Mouse (Mus musculus): ENCODE results near the gene Ggta1.

Gene Ggta1

DNA sequence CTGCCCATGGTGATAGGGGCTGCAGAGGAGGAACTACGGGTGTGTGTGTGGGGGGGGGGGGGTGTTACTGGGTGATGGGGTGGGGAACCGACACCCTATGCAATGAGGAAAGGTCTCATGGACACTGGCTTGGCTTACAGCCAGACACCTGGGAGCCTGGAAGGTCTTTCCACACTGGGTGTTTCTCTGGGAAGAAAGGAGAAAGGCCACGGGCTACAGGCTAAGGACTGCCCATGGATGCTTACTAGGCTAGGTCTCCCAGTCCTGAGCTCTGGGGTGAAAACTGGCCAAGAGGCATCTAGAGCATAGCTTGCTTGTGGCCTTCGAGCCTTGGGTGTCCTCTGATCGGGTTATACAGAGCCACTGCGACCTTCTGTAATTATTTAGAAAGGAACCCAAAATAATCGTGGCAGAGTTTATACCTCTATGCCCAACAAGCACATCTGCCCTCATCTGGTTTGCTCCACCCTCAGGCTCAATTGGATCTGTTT, at the start of gene Ggta1:
TSS of gene Ggta1 (minus strand) at position 441 of the 491 bp plus-strand sequence.
- CTCF ChIA-PET: interaction anchor here (1.3 kb wide), 1 partner anchor 33 kb away, joined by 3 read pairs; no protein-coding TSS in a partner anchor

DNA sequence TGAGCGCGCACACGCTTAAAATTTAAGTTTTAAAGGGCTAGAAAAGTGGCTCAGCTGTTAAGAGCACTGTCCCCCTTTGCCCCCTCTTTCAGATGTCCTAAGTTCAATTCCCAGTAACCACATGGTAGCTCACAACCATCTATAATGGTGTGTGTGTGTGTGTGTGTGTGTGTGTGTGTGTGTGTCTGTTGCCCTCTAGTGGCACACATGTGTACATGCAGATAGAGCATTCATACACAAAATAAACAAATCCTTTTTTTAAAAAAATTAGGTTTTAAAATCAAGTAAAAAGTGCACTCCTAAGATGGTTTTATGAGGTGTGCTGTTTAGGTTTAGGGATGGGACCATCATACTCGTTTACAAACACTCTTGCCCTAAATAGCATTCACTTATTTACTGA, 49.2 kb upstream of the Ggta1 start:
- CTCF ChIA-PET: interaction anchor here (0.8 kb wide), 1 partner anchor 20 kb away, joined by 3 read pairs; no protein-coding TSS in a partner anchor

DNA sequence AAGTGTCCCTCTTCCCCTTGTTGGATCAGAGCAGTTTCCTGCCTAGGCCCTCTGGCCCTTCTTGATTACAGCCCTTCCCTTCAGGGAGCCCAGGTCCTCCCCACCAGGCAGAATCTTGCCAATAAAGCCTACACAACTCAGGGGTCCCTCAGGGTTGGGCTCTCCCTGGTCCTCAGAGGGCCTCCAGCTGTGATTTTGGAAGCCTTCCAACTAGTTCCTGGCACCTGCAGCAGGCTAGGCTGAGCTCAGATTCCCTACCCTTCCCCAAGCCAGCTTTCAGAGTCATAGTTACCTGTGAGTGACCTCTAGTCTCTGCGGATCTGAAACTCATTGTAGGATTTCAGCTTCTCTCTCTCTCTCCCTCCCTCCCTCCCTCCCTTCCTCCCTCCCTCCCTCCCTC, 47.9 kb upstream of the Ggta1 start:
- CTCF ChIA-PET: interaction anchor here (0.7 to 1.5 kb wide), 3 partner anchors 73 to 115 kb away, joined by 3 to 17 read pairs (median 6); no protein-coding TSS in a partner anchor

DNA sequence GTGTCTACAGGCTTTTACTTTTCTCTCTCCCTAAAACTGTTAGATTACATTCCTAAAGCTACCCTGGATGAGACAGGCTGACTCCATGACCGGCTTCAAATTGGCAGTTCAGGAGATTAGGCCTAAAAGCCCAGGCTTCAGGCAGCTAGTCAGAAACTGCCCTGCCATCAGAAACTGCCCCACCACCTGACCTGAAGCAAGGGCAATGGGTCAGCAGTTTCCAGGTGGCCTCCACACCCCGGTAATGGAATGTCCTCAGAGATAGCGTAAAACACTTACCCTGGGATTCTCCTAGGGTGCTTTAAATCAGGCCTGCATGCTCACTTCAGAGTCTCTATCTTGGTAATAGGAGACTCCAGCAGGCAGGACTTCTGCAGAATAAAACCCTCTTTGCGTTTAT, 46.9 kb upstream of the Ggta1 start:
- CTCF ChIA-PET: interaction anchor here (1.5 kb wide), 1 partner anchor 72 kb away, joined by 3 read pairs; no protein-coding TSS in a partner anchor

DNA sequence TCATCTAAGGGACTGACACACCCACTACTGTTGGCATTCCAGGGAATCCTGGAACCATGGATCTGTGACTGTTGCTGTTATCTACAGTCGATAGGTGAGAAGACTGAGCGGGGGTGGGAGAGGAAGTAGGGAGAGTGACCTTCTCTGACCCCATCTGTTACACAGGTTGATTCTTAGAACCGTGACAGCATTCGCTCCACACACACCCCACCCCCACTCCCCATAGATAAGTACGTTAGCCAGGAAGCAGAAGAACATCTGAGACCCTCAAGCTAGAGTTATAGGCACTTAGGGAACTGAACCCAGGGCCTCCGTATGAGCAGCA, 46.3 kb upstream of the Ggta1 start:
- CTCF ChIA-PET: no interaction called here

DNA sequence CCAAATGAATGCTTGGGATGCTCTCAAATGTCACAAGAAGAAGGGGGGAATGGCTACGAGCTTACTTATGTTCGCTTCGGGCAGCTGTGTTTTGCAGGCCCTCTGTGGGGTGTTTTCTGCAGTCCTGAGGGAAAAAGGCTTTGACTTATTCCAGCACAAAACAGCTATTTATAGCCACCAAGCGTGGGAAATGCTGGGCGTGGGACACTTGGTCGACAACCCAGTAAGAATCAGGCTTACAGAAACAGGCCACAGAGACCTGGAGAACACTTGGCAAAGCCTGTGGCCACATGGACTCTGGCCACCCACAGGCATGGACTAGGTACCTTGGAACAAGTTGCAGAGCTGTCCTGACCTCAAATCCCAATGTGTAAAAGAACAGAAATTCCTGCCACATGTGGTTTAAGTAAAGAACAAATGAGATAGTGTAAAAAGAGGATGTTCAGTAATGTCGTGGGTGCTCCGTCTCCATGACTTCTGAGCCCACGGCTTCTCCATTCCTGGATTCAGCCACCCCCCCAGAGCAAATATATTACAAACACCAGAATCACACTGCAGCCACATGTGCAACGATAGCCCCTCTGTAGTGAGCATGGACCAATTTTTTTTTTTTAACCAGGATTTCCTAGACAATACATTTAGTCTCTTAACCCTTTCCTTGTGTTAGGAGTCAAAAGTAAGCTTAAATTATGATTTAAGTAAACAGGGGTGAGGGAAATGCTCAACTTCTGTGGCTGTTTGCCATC, 45.7 kb upstream of the Ggta1 start:
- CTCF ChIA-PET: no interaction called here

DNA sequence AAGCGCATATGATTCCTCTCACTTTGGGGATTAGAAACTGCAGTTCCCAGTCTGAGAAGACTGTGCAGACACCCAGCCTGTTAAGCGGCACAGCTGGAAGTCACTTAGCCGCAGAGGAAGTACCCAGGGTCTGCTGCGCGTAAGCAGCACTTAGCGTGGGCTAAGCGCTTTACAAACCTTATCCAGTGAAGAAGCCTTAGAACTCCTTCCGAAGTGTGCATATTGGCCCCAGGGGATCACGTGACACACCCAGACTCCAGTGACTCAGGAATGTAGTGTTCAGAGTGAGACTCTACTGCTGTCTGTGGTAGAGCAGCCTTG, 44.1 kb upstream of the Ggta1 start:
- CTCF ChIA-PET: interaction anchor here (1.4 kb wide), 1 partner anchor 9 kb away, joined by 6 read pairs; no protein-coding TSS in a partner anchor

DNA sequence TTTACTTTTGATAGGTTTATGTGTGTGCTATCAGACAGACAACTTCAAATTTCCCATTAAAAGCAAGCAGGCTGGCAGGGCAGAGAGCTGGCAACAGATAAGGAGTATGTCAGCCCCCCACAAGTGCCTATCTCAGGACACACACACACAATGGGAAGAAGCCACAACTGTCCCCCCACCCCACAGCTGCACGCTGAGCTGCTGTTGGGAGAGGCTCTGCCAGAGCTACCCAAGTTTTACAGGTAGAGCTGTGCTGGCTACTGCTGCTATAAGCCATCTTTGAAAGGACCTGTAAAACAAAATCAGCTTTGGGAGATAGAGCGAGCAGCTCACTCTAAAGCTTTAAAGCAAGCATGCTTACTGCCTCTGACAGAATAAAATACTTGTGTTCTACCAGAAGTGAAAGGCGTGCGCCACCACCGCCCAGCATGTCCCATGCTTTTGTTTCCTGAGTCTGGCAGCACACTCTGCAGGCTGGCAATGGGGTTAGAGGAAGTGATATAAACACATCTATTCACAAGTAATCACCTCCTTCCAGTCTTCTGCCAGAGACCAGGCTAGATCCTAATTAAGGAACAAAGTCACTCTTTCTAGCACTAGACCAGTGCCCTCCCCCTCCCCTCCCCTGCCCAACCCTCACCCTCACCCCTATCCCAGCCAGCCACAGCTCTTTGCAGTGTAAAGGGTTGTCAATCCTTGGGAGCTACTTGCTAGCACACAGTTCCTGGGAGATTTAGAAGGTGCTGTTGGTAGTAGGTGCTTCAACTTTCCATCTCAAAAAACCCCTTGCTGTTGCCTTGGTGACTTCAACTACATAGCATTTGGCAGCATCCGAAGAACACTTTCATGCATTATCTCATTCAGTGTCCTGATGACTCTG, 43.5 kb upstream of the Ggta1 start:
- CTCF ChIA-PET: interaction anchor here (0.6 to 1.4 kb wide), 2 partner anchors 9 to 48 kb away, joined by 6 to 9 read pairs; no protein-coding TSS in a partner anchor

DNA sequence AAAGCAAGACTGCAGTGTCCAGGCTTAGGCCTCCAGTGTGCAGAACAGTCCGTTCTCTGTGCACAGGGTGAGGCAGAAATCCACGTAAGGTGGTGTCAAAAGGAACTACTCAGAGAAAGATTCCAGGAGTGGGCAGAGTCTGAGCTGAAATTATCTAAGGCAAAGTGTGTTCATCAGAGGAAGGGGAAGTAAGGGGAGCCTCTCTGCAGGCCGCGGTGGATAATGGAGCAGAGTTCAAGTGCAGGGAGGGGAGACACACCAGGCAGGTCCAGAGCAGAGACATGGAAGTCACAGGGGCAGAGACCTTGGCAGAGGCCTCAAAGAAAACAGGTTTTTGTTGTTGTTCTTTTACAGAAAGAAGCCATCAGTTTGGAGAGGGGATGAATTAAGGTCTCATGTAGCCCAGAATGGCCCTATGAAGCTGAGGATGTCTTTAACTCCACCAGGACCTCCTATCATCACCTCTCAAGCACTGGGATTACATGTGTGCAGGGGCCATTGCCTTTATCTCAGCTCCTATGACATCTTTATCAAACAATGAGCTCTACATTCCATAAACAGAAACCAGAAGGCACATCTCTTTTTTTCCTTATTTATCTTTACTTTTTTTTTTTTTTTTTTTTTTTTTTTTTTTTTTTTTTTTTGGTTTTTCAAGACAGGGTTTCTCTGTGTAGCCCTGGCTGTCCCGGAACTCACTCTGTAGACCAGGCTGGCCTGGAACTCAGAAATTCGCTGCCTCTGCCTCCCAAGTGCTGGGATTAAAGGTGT, 42.7 kb upstream of the Ggta1 start:
- CTCF ChIA-PET: interaction anchor here (0.6 to 1.4 kb wide), 2 partner anchors 8 to 47 kb away, joined by 6 to 9 read pairs; no protein-coding TSS in a partner anchor

DNA sequence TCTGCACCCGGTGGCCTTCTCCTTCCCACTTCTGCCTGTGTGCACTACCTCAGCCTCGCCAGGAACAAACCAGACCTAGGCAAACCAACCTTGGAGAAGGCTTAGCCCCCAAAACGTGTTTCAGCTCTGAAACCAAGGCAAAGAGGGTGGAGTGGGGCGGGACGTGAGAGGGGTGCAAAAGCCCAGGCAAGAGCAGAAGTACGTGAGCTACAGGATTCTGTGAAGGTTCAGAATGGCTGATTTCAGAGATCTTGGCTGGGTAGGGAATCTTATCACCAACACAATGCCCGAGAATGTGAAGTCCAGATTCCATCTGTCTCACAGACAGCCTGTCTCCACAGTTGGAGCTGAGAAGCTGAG, 41.4 kb upstream of the Ggta1 start:
- CTCF ChIA-PET: interaction anchor here (0.8 kb wide), 1 partner anchor 131 kb away, joined by 3 read pairs; no protein-coding TSS in a partner anchor

DNA sequence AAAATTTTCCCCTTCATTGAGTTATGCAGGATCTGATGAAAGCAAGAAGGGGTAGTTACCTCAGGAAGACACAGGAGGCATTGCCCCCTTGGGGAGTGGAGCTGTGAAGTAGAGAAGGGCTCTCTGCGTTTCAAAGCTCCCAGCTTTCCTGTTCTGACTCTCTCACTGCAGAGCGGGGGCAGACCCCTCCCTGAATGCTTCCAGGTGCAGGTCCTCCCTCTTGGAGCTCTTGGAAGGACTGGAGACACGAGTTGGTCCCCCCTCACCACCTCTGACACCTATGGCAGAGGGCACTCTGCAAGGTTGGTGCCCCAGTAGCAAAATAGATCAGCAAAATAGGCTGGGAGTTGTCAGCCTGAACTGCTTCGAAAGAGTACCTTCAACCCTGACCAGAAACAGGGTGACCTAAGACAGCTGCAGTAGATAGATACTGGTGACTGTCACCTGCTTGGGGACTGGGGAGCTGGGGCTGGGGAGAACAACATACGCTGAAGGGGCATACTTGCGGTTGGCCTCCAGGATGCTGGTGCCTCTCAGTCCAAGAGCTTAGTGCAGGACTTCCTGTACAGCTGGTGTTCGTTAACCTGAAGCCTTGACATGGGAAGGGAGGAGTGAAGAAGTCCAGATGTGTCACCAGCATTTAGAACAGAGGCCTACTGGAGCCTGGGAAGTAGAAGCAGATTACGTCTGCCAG, 40.8 kb upstream of the Ggta1 start:
- CTCF ChIA-PET: interaction anchor here (0.8 kb wide), 1 partner anchor 131 kb away, joined by 3 read pairs; no protein-coding TSS in a partner anchor

DNA sequence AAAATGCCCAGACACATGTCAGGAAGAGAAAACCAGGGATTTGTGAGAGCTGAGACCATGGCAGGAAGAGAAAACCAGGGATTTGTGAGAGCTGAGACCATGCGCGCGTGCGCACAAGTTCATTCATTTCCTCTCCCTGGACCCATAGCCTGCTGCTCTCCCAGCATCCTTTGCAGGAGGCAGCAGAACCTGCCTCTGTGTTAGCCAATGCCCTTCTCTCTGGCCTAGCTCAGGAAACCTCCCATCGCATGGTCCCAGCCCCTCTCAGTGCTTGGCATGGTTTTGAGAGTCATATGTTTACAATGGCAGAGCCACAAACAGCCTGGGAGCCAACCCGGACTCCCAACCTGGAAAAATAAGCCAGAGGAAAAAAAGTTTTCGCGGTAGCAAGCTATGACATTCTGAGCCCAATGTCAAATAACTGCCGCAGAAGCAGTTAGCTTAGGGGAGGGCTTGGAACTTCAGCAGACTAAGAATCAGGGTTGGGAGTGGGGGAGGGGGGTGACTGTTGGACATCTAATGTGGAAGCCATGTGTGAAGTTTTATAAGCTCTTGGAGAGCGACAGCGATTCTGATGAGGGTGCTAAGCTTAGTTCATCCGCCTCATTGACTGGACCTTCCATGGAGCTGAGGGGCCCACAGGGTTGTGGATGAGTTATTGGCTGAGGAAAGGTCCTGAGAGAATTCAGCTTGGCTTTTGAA, 40.1 kb upstream of the Ggta1 start:
- CTCF ChIA-PET: no interaction called here

DNA sequence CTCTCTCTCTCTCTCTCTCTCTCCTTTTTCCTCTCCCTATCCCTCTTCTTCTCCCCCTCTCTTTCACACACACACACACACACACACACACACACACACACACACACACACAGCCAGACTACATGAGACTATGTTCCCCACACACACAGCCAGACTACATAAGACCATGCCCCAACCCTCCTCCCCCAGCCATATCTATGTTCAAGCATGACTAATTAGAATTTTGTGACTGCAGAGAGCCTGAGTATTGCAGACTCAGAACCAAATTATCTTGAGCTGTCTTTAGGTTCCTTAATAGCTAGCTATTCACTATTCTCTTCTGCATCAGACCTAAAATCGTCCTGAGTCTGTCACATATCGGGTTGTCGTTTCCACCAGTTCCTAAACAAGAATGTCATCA, 39.5 kb upstream of the Ggta1 start:
- CTCF ChIA-PET: no interaction called here

DNA sequence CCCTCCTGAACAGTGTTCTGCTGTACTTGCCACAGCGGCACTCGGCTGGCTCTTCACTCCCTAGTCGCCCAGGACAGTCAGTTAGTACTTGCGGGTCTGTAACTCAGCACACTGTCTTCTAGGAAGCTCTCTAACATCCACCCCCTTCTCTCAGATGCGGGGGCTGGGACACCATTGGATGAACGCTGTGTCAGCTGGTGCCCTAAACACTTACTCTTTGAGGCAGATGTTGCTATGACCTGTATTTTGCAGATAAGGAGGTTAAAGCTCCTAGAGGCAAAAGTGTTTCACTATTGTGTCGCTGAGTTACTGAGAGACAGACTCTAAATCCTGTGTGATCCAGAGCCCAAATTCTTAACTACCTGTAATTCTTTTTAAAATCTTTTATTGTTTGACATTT, 36.4 kb upstream of the Ggta1 start:
- CTCF ChIA-PET: interaction anchor here (0.6 kb wide), 1 partner anchor 228 kb away, joined by 3 read pairs; no protein-coding TSS in a partner anchor

DNA sequence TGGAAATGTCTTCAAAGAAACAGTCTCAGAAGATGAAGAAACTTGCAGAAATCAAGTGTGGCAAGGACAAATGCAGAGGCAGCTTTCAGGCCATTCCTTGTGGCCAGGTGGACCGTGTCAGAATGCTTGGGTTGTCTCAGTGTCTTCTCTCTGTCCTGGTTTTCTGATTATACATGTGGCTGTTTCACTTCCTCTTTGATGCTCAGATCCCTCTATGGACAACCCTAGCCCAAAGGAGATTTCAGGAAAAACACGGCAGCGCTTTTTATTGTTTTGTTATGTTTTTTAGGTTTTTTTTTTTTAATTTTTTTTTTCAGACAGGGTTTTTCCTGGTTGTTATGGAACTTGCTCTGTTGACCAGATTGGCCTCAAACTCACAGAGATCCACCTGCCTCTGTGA, 35.9 kb upstream of the Ggta1 start:
- CTCF ChIA-PET: interaction anchor here (0.6 to 1.8 kb wide), 2 partner anchors 8 to 228 kb away, joined by 3 to 6 read pairs; no protein-coding TSS in a partner anchor

DNA sequence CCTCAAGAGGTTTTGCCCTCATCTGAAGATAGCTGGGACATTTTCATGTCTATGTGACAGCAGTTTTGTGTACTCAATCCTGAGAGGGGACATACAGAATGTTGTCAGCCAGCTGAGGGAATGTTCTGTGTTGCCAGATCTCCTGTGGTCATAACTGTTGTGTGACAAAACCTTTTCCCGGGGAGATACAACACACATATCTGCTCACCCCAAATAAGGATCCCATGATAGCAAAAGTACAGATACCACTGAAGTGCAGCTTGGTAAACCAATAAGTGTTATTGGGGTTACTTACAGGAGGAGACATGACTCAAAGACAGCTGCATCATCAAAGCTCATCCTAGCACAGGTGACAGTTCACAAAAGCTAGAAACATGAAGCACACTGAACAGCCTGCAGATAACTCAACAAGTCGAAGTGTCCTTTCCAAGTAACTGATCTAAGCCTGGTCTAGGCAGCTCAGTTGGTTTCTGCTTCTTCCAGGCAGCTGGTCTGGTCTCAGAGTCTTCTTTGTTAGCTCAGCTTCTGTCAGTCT, 34.7 kb upstream of the Ggta1 start:
- CTCF ChIA-PET: interaction anchor here (1.8 kb wide), 1 partner anchor 9 kb away, joined by 6 read pairs; no protein-coding TSS in a partner anchor

DNA sequence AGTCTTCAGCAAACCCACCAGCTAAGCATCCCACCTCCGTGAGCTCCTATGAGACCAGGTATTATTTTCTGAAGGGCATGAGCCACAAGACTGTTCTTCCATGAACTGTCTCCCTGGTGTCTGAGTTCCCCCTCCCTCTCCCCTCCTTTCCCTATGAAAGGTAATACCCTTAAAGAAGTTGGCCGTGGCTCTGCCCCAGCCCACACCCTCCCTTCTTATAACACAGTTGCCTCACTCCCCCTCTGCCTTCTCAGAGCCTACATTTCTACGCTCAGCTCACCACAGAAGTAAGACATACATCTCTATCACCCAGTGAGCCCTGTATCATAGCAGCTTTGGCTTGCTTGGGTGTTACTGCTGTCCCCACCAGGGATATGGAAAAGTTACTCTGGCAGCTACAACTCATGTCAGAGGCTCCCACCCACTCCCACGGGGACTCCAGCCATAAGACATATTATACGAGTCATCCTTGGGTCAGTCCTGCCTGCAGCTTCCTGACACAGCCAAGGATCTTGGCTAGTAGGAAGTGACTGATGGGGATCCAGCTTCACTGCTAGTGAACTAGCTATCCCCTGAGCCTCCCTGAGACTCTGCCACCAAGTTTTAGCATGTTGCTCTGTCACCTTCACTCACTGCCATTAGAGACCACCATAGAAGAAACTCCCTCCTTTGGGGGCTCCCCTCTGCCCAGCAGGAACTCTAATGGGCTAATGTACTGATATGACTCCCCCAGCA, 33.4 kb upstream of the Ggta1 start:
- CTCF ChIA-PET: interaction anchor here (1.0 kb wide), 1 partner anchor 34 kb away, joined by 3 read pairs; no protein-coding TSS in a partner anchor

DNA sequence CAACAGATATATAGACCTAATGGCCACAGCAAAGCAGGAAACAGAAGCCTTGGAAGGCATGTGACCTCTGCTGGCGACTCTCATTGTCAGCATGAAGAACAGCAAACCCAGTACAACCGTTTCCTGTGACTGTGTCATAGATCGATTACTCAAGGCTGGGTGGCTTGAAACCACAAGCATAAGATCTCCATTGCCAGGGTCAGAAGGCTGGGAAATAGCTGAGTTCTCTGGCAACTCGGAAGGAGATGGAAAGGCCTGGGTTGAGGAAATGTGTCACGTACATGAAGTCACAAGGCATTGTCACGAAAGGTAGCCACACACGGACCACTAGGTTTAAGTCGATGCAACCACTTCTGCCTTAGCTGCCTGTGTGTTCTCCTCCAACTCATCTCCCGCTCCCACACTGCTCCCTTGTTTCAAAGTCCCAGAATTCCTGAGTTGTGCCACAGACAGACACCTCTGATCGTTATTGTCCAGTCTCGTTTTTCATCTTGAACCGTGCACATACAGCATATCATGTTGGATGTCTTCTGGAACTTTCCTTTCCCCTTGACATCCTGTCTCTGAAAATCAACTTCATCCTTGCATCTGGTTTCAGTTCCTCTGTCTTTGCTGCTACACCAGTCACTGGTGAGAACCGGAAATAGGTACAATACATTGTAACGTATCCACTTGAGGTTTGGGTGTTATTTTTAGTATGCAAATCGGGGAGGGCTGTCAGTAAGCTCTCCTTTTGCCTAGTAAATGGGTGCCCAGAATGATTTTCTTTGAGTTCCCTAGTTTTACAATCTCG, 32.7 kb upstream of the Ggta1 start:
- CTCF ChIA-PET: interaction anchor here (1.0 kb wide), 1 partner anchor 34 kb away, joined by 3 read pairs; no protein-coding TSS in a partner anchor
